Mouse (Mus musculus) layer of hippocampus, adult 8-10 months (tissue): ENCODE results near the gene Fbln5. TPM values are rescaled to one million over a fixed set of nuclear protein-coding genes. Genes with fewer than 3 reads are reported as not detected.

Experiments used
- DNase-seq, 2 experiments: peaks; one replicate each; pipeline ENCODE4 v3.0.0; 2022; ENCODE audit warnings: low spot score in 2 of 2
- total RNA-seq, 4 experiments: library from RNA; stranded (reverse); gene quantifications; 2 replicates each; pipeline ENCODE4 v1.2.4; 2022

Fbln5 gene
- total RNA-seq, 4 experiments from 2014 or later: 4.7 to 7.6 (median 6.0) TPM

GRCm38 (mm10) chr12:101810515-101810914, 8.3 kb downstream of the Fbln5 start:
- DNase-seq: no peak

DNA sequence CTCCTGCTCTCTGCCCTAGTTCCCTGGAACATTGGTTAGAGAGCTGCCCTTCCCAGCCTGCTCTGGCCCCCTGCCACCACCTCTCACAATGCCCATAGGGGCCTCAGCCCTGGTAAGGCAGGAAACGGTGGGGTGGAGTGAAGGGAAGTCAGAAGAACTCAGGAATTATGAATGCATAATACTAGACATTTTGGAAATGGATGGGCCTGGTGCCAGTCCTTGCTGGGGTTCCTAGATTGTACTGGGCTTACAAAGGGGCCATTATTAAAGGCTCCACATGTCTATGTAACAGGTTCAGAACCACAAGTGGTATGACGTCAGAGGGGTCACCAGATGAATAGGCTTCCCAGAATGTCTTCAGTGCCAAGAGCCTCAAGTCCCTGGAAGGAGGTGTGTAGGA, 11.5 kb downstream of the Fbln5 start:
- no peak for DNase-seq

- DNase-seq: no peak
Measured at GRCm38 (mm10) chr12:101802445-101802844, 16.4 kb downstream of the Fbln5 start.

DNA sequence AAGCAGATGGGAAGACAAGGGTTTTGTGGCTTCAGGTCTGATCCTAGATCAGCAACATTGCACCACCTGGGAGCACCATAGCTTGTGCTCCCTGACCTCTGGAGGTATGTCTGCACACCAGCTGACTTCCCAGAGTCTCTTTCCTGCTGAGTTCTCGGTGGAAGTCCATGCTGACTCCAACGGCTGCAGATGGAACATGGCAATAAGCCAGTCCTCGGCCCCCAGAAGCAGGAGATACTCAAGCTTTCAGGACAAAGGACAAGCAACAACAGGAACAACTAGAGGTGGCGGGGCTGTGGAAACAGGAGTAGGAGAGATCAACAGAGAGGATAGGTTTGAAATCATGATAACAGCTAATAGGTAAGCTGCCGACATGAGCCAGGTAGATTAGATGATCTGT, 17.1 kb downstream of the Fbln5 start:
- no peak for DNase-seq

DNA sequence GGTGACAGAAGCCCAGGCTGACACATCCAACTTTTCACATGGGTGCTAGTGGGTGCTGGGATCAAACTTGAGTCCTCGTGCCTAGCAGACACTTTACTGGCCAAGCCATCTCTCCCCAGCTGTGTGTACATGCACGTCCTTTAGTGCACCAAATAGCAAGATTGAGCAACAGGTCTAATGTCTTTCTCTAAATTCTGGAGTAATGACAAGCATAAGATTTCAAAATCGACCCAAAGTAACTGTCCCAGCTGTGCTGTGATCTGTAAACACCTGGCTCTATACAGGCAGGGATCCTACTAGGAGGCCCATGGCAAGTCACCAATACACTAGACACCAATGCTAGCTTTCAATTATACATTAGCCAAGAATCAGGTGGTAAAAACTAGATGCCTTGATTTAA, 17.8 kb downstream of the Fbln5 start:
- DNase-seq: no peak

- DNase-seq: no peak
Measured at GRCm38 (mm10) chr12:101798189-101798922, 20.5 kb downstream of the Fbln5 start.

GRCm38 (mm10) chr12:101794458-101794857, 24.4 kb downstream of the Fbln5 start:
- no peak for DNase-seq

GRCm38 (mm10) chr12:101793221-101793621, 25.6 kb downstream of the Fbln5 start:
- DNase-seq: no peak

- no peak for DNase-seq
Measured at GRCm38 (mm10) chr12:101792684-101793083, 26.2 kb downstream of the Fbln5 start.

DNA sequence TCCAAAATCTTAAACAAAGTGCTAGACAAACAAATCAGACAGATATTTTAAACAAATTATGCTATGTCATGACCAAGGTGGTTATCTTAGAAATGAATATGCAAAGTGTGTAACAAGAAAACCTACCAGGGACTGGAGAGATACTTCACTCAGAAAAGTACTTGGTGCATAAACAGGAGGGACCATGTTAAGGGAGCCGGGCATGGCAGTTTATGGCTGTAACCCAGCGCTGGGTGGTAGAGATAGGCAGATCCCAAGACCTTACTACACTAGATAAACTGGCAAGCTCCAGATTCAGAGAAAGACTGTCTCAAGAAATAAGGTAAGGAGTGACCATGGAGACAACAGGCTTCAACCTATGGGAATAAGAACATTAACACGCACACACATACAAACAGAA, 29.1 kb downstream of the Fbln5 start:
- DNase-seq: no peak

DNA sequence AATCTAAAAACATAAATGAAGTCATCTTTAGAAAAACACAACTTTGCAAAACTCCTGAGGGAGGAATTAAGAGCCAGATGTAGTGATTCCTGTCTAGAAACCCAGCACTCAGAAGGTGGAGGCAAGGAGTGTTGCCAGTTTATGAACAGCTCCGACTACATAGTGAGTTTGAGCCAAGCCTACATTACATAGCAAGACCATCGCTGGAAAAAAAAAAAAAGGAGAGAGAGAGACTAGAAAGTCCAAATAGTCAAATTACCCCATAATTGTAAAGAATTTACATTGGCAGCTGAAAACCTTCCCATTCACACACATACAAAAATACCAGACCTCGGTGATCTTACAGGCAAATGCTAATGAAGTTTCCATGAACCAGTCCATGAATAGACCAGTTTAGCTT, 29.6 kb downstream of the Fbln5 start:
- no peak for DNase-seq

DNA sequence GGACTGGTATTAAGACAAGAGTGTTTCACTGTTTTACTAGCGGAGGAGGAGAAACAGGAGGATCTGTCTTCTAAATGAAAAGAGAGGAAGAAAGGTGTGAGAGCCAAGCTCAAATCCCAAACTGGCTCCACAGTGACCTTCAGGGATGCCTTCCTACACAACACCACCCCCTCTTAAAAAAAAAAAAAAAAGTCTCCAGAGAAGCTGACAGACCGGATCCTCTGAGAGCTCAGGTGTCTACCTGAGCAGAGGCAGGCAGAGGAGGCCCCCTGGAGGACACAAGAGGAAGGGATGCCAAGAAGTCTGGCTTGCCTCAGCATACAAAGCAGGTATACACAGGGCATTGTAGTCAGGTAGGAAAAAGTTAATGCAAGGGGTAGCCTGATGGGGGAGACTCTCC, 36.1 kb downstream of the Fbln5 start:
- DNase-seq: no peak

GRCm38 (mm10) chr12:101780915-101781314, 37.9 kb downstream of the Fbln5 start:
- DNase-seq: no peak

DNA sequence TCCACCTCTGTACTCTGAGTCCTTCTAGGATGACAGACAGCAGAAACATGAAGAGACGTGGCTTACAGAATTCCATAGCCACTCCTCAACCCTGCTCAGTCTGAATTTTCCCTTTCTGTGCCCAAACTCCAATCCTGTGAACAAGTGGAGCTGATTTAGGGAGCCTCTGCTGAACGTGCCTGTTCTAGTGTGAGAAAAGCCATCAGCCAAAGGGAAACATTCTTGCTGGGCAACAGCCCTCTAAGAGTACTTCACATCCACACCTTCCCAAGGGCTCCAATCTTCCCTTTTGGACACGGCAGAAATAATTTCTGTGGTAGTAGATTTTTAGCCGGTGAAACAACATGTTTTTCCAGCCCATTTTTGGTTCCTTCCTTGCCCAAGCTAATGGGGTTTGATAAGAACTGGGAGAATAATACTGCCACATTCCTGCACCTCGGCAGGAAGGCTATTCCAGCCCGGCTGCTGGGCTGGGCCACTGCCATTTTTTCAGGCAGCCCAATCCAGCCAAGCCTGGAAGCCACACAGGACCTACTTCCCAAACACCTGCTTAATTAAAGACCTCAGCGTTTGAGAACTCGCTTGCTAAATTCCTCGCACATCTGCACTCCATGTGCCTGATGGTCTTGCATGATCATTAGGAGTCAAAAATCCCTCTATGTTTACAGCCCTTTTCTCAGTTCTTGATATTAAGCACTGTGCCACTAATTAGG, 41.1 kb downstream of the Fbln5 start:
- no peak for DNase-seq

GRCm38 (mm10) chr12:101776383-101776782, 42.5 kb downstream of the Fbln5 start:
- DNase-seq: no peak

DNA sequence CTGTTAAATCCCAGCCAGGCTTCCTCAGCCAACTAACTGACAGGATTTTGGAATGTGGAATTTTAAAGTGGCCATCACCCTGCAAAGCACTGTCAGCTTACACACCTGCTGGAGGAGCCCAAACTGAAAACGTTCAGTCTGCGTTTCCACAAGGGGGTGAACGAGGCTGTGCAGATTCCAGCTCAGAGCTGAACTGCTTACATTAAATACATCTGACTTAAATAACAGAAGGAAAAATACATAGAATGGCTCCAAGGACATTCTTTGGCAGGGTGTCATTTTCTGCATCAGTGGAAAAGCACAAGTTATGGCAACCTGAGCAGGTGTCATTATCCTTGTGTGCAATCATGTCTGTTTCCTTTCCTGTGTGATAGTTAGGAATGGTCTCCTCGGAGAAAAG, 44.7 kb downstream of the Fbln5 start:
- DNase-seq: no peak

- no peak for DNase-seq
Measured at GRCm38 (mm10) chr12:101772962-101773361, 45.9 kb downstream of the Fbln5 start.

DNA sequence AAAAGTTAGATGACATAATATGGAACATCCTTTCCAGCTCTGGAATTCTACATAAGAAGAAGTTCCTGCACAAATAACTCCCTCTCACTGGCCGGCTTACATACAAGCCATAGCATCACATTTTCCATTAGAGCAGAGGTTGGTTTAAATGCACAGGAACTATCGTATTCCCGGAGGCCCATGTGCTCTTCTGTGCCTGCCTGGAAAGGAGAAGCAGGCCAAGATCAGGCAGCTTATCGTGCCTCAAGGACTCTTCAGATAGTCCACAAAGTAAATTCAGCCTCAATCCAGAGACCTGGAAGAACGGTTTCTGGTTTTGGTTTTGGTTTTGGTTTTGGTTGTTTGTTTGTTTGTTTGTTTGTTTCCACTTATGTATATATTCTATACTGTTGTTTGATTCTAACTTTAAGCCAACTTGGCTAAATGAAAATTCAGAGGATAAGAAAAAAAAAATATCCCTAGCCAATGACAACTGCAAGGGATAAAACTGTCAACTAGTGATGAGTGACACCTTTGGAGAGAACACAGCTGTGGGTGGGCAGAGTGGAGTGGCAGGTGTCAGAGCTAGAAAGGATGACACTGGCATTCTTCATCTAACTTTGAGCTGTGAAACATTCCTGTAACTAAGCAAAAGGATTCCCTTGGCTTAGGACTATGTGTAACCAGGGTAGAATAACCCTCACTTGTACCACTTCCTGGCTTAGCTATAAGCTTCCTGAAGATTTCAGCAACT, 48.4 kb downstream of the Fbln5 start:
- DNase-seq: no peak

- no peak for DNase-seq
Measured at GRCm38 (mm10) chr12:101767306-101768053, 51.4 kb downstream of the Fbln5 start.

DNA sequence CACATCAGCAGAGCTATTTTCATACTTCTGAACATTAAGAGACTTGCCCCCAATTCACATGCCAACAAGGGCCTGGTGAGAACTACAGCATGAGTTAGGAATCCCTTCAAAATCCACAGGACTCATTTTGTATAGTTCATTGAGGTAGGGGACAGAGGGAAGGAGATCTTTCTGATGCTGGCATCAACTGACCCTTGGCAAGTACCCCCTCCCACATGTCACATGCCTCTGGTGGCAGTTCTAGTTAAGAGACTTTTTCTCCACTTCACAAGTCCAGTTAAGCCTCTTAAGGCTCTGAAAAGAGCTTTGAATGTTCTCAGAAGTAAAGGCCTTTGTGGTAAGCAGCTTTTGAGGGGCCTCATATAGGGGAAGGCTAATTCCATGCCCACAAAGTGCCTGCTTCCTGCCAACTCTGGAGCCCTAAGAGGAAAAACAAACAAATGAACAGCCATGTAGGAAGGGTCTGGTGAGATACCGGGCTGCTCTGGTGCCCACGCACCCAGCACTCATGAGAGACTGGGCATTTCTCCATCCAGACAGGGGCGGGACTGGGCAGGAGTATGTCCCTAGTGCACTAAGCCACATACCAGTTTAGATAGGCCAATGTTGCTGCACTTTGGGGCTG, 52.5 kb downstream of the Fbln5 start:
- DNase-seq: no peak

DNA sequence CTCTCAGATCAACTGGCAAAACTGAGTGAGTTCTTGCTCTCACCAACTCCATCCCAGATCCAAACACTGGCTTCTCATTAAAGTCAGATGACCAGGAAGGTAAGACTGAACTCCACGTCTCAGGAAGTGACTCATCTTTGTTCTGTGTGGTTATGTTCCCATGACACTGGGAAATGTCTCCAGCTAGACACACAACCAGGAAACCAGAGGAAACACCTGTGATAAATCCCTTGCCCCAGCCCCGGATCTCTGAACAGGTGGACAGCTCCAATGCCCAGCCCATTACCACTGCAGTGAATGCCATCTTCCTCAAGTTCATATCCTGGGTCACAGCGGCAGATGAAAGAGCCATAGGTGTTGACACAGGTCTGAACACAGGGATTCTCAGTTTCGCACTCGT, 54.0 kb downstream of the Fbln5 start:
- no peak for DNase-seq
